Mouse (Mus musculus) right cerebral cortex, postnatal 4 days (tissue): ENCODE measurements around the gene Mfn1.

Source experiments
- DNase-seq: peaks from one replicate; pipeline ENCODE4 v3.0.0-alpha.2; 2022

The Mfn1 gene

GRCm38 (mm10) chr3:32510375-32511190 is 18.7 kb upstream of the Mfn1 start:
- DNase-seq, result peak; percentile 97

GRCm38 (mm10) chr3:32511191-32511550 is 18.1 kb upstream of the Mfn1 start:
- DNase-seq, result no peak

GRCm38 (mm10) chr3:32512686-32513284 is 16.5 kb upstream of the Mfn1 start:
- DNase-seq, result no peak

GRCm38 (mm10) chr3:32513528-32513927 is 15.7 kb upstream of the Mfn1 start:
- DNase-seq, result no peak

- DNase-seq, result no peak
Measured at GRCm38 (mm10) chr3:32527181-32527580, 2.1 kb upstream of the Mfn1 start.

- DNase-seq, result no peak
Measured at GRCm38 (mm10) chr3:32530041-32530440, 776 bp downstream of the Mfn1 start.

- no peak for DNase-seq
Measured at GRCm38 (mm10) chr3:32535692-32536091, 6.4 kb downstream of the Mfn1 start.

- peak; percentile 7 for DNase-seq
Measured at GRCm38 (mm10) chr3:32537556-32537955, 8.3 kb downstream of the Mfn1 start.

GRCm38 (mm10) chr3:32538091-32538490 is 8.8 kb downstream of the Mfn1 start:
- DNase-seq, result no peak

- DNase-seq, result peak; percentile 12
Measured at GRCm38 (mm10) chr3:32553061-32553460, 23.8 kb downstream of the Mfn1 start.

GRCm38 (mm10) chr3:32563401-32563800 is 34.1 kb downstream of the Mfn1 start:
- DNase-seq, result no peak

GRCm38 (mm10) chr3:32573086-32573485 is 43.8 kb downstream of the Mfn1 start:
- no peak for DNase-seq

- no peak for DNase-seq
Measured at GRCm38 (mm10) chr3:32573881-32574280, 44.6 kb downstream of the Mfn1 start.

- DNase-seq, result no peak
Measured at GRCm38 (mm10) chr3:32575151-32575550, 45.9 kb downstream of the Mfn1 start.

- no peak for DNase-seq
Measured at GRCm38 (mm10) chr3:32578772-32579171, 49.5 kb downstream of the Mfn1 start.

GRCm38 (mm10) chr3:32580738-32581137 is 51.5 kb downstream of the Mfn1 start:
- DNase-seq, result no peak

- no peak for DNase-seq
Measured at GRCm38 (mm10) chr3:32581911-32582310, 52.6 kb downstream of the Mfn1 start.

GRCm38 (mm10) chr3:32583489-32583888 is 54.2 kb downstream of the Mfn1 start:
- DNase-seq, result no peak

GRCm38 (mm10) chr3:32586274-32586673 is 57.0 kb downstream of the Mfn1 start:
- no peak for DNase-seq

- DNase-seq, result no peak
Measured at GRCm38 (mm10) chr3:32595080-32595479, 65.8 kb downstream of the Mfn1 start.

GRCm38 (mm10) chr3:32599328-32599727 is 70.1 kb downstream of the Mfn1 start:
- no peak for DNase-seq

- no peak for DNase-seq
Measured at GRCm38 (mm10) chr3:32601055-32601454, 71.8 kb downstream of the Mfn1 start.

GRCm38 (mm10) chr3:32609233-32609632 is 80.0 kb downstream of the Mfn1 start:
- DNase-seq, result no peak

- peak; percentile 44 for DNase-seq
Measured at GRCm38 (mm10) chr3:32610560-32610959, 81.3 kb downstream of the Mfn1 start.
